Mouse (Mus musculus) liver, postnatal 0 days (tissue): ENCODE results near the gene Pde10a. TPM values are rescaled to one million over a fixed set of nuclear protein-coding genes. Genes with fewer than 3 reads are reported as not detected.

Source experiments
- ATAC-seq: fragments of 200-750 bp; cut with Nextera tagmentation; 2 replicates; pipeline ENCODE4 v1.8.0; 2017; ENCODE audit warnings: mild to moderate bottlenecking, moderate library complexity
- DNase-seq: peaks from one replicate; pipeline ENCODE4 v3.0.0-alpha.2; 2016
- H3K27ac ChIP-seq: fragments of 300-500 bp; sonication (generic); 2 replicates; pipeline ENCODE4 v1.5.1; 2014; ENCODE audit warnings: antibody characterized with exemption, moderate library complexity, mild to moderate bottlenecking, low read depth
- H3K27me3 ChIP-seq: fragments of 300-500 bp; sonication (generic); 2 replicates; pipeline ENCODE4 v1.6.1; 2014; ENCODE audit warnings: low read length, control low read depth, mixed read lengths; ENCODE audit not compliant: insufficient read depth
- H3K36me3 ChIP-seq: fragments of 300-500 bp; sonication (generic); replicated peaks from 2 replicates; pipeline ENCODE4 v1.6.1; 2014; ENCODE audit warnings: mild to moderate bottlenecking, control low read depth, low read length, moderate library complexity, mixed read lengths; ENCODE audit not compliant: insufficient read depth
- H3K4me1 ChIP-seq: fragments of 300-500 bp; sonication (generic); 2 replicates; pipeline ENCODE4 v1.6.1; 2014; ENCODE audit warnings: antibody characterized with exemption, mild to moderate bottlenecking, control low read depth; ENCODE audit not compliant: insufficient read depth
- H3K4me2 ChIP-seq: fragments of 300-500 bp; sonication (generic); 2 replicates; pipeline ENCODE4 v1.6.1; 2014; ENCODE audit warnings: low read depth, mild to moderate bottlenecking, low read length, moderate library complexity, mixed read lengths
- H3K4me3 ChIP-seq: fragments of 300-500 bp; sonication (generic); 2 replicates; pipeline ENCODE4 v1.5.1; 2014; ENCODE audit warnings: low read depth, low read length
- H3K9ac ChIP-seq: fragments of 300-500 bp; sonication (generic); replicated peaks from 2 replicates; pipeline ENCODE4 v1.6.1; 2014; ENCODE audit warnings: mild to moderate bottlenecking, moderate library complexity
- H3K9me3 ChIP-seq: fragments of 300-500 bp; sonication (generic); 2 replicates; pipeline ENCODE4 v1.6.1; 2016; ENCODE audit warnings: mild to moderate bottlenecking, control low read depth, low read length, mixed read lengths
- CTCF ChIP-seq: sonication (generic); IDR thresholded peaks from 2 replicates; pipeline ENCODE4 v1.5.1; 2016; ENCODE audit warnings: antibody characterized with exemption, low read depth
- EP300 ChIP-seq: IDR thresholded peaks from 2 replicates; pipeline ENCODE4 v1.6.1; 2016; ENCODE audit warnings: antibody characterized with exemption, low read depth, mild to moderate bottlenecking
- WGBS: fragments of 180-500 bp; shearing (Covaris S2); extraction: QIAGEN DNeasy Blood & Tissue Kit; methylation state at CpG from one replicate; pipeline ENCODE4 v1.1.7; 2014; ENCODE audit not compliant: insufficient replicate concordance; 5-methylcytosine and 5-hydroxymethylcytosine counted together
- polyA plus RNA-seq: library from polyadenylated mRNA; unstranded; fragments of >200 nt; fragmentation: Nextera tagmentation; extraction: Ambion mirVana; gene quantifications from 2 replicates; pipeline ENCODE4 v1.2.1, GENCODE M21; 2015

Pde10a gene
- polyA plus RNA-seq, 1 experiment from 2014 or later: 0.90 TPM

DNA sequence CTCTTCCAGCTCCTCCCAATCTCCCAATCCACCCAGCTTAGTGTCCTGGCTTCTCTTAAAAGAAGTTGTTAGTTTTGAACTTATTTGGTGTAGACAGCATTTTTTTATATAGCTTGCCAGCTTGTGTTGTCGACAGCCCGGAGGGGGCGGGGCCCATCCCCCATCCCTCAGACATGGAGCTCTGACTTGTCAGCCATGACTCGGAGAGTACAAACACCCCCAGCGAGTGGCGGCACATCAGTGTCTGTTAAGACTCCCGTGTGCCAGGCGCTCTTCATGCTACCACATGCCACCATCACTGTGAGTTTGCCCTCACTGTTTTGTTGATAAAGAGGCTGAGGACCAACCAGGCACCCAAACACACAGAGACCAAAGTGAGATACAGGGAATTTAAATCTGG is 404.5 kb downstream of the Pde10a start:
- Histone ChIP-seq H3K27me3 (0 out of 2 replicates have a peak, but pooled peaks cover 3% of the 10 kb centered on the region), H3K36me3 (no peaks in the 10 kb centered on the region), H3K4me3 (no peak overlapping the region), H3K27ac (no peak overlapping the region), H3K9me3 (no peaks in the 10 kb centered on the region), H3K4me1 (no peaks in the 10 kb centered on the region), H3K9ac (no peak overlapping the region), H3K4me2 (no peak overlapping the region)
- WGBS: 61% methylated on average over 8 of the region's 8 CpGs
- DNase-seq: no peak
- no peak for ATAC-seq
- TF ChIP-seq CTCF (no peak), EP300 (no peak)

DNA sequence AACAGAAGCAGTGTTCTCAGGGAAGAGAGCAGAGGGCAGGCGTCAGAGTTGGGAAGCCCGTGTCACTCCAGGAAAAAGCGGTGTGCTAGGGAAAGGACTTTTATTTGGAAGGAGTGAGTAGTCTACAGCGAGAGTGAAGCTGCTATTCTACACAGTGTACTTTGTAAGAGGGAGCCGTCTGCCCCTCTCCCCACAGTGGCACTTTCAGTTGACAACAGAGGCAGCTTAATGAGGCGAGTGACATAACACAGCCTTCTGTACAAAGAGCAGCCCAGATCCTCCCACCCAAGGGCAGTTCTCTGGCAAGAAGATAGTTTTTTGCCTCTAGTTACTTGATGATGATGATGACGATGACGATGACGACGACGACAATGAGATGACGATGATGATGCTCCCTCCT is 410.4 kb downstream of the Pde10a start:
- no peaks in the 10 kb centered on the region for H3K9me3 ChIP-seq
- no peaks in the 10 kb centered on the region for H3K36me3 ChIP-seq
- no peak overlapping the region for H3K4me2 ChIP-seq
- DNase-seq (no peak), ATAC-seq (no peak)
- H3K27me3 ChIP-seq: 0 out of 2 replicates have a peak, but pooled peaks cover 3% of the 10 kb centered on the region
- no peak overlapping the region for H3K4me3 ChIP-seq
- H3K9ac ChIP-seq: no peak overlapping the region
- no peak overlapping the region for H3K27ac ChIP-seq
- WGBS: 57% methylated on average over 12 of the region's 12 CpGs
- TF ChIP-seq CTCF: no peak
- TF ChIP-seq EP300: no peak
- no peaks in the 10 kb centered on the region for H3K4me1 ChIP-seq

GRCm38 (mm10) chr17:8936603-8937002 is 411.4 kb downstream of the Pde10a start:
- Histone ChIP-seq H3K27ac (no peak overlapping the region), H3K27me3 (0 out of 2 replicates have a peak, but pooled peaks cover 3% of the 10 kb centered on the region), H3K36me3 (no peaks in the 10 kb centered on the region), H3K9me3 (no peaks in the 10 kb centered on the region), H3K4me3 (no peak overlapping the region), H3K4me2 (no peak overlapping the region), H3K9ac (no peak overlapping the region), H3K4me1 (no peaks in the 10 kb centered on the region)
- 4% methylated on average over 4 of the region's 4 CpGs for WGBS
- no peak for TF ChIP-seq EP300
- TF ChIP-seq CTCF: peak; percentile 74
- DNase-seq (no peak), ATAC-seq (no peak)

DNA sequence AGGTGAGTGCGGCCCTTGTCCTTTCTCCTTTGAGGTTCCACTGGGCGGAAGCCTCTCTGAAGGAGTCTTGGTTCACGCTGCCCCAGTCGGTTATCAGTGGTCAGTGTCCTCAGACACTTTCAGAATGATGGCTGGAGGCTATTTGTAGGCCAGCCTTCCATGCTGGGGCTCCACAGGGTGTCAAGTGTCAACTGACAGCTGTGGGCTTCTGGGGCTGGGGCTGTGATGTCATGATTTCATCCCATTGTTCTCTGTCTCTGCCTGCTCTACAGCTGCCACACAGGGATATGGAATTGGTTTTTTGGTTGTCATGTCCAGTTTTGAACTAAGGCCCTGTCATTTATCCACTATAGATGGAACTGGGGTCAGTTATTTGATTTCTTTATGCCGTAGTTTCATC is 426.4 kb downstream of the Pde10a start:
- ATAC-seq: no peak
- DNase-seq: no peak
- Histone ChIP-seq H3K9me3 (no peaks in the 10 kb centered on the region), H3K4me1 (no peaks in the 10 kb centered on the region), H3K27ac (no peak overlapping the region), H3K9ac (no peak overlapping the region), H3K27me3 (no peaks in the 10 kb centered on the region), H3K4me2 (no peak overlapping the region), H3K36me3 (no peaks in the 10 kb centered on the region), H3K4me3 (no peak overlapping the region)
- no peak for TF ChIP-seq CTCF
- no peak for TF ChIP-seq EP300
- 79% methylated on average over 5 of the region's 5 CpGs for WGBS

GRCm38 (mm10) chr17:8952951-8953350 is 427.8 kb downstream of the Pde10a start:
- no peak overlapping the region for H3K4me2 ChIP-seq
- no peaks in the 10 kb centered on the region for H3K27me3 ChIP-seq
- ATAC-seq: no peak
- no peak overlapping the region for H3K9ac ChIP-seq
- H3K36me3 ChIP-seq: no peaks in the 10 kb centered on the region
- H3K27ac ChIP-seq: no peak overlapping the region
- WGBS: 82% methylated on average over 8 of the region's 8 CpGs
- TF ChIP-seq EP300 (no peak), CTCF (no peak)
- no peak for DNase-seq
- H3K9me3 ChIP-seq: no peaks in the 10 kb centered on the region
- no peak overlapping the region for H3K4me3 ChIP-seq
- H3K4me1 ChIP-seq: no peaks in the 10 kb centered on the region

GRCm38 (mm10) chr17:8958125-8958524 is 433.0 kb downstream of the Pde10a start:
- H3K4me2 ChIP-seq: no peak overlapping the region
- 82% methylated on average over 6 of the region's 6 CpGs for WGBS
- DNase-seq: no peak

DNA sequence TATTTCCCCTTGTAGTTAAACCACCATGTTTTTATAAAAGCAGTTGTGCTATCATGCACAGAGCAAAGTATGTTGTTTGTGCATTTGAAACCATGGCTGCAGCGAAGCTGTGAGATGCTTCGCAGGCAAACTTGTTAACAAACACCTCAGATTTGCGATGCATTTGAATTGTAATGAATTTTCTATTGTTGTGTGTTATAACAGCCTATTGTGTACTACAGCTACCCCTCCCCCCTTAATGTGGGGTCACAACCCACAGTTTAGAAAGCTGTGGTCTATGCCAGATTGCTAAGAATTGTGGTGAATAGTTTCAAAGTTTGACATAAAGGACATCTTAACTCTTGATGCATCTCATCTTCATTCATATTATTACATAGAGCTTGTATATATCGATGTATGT is 435.2 kb downstream of the Pde10a start:
- Histone ChIP-seq H3K9ac (no peak overlapping the region), H3K9me3 (no peaks in the 10 kb centered on the region), H3K4me3 (no peak overlapping the region), H3K4me1 (no peaks in the 10 kb centered on the region), H3K4me2 (no peak overlapping the region), H3K27ac (no peak overlapping the region), H3K36me3 (no peaks in the 10 kb centered on the region), H3K27me3 (no peaks in the 10 kb centered on the region)
- TF ChIP-seq CTCF (no peak), EP300 (no peak)
- WGBS: 83% methylated on average over 4 of the region's 4 CpGs
- ATAC-seq (no peak), DNase-seq (no peak)

More at GRCm38 (mm10) chr17:8958125-8958524, 433.0 kb downstream of the Pde10a start:
- Histone ChIP-seq H3K4me3 (no peak overlapping the region), H3K9me3 (no peaks in the 10 kb centered on the region), H3K36me3 (no peaks in the 10 kb centered on the region), H3K4me1 (no peaks in the 10 kb centered on the region), H3K27ac (no peak overlapping the region), H3K9ac (no peak overlapping the region), H3K27me3 (no peaks in the 10 kb centered on the region)
- no peak for TF ChIP-seq EP300
- no peak for TF ChIP-seq CTCF
- no peak for ATAC-seq
